Mouse (Mus musculus): ENCODE data around the gene Mgll. TPM values are rescaled to one million over a fixed set of nuclear protein-coding genes. Genes with fewer than 3 reads are reported as not detected.

Mgll gene
- polyA plus RNA-seq, 1 experiment from 2014 or later = 29.9 TPM

DNA sequence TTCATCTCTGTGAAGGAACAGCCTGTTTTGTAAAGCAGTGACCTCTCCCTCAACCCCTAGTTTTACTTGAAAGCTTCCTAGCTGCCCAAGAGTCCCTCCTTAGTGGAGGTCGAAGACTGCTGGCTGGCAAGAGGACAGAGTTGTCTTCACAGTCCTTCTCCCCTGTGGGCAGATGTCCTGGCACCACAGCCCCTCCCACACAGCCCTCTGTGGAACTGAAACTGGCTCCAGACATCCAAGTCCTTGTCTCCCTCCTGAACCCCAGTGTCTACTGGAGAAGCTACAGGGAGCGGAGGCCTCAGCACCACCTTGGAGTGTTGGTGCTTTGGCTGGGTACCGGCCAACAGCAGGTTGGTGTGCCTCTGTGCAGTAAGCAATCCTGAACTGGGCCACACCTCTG lies 91.3 kb downstream of the Mgll start:
- no peak for ATAC-seq (ENCODE audit: low FRiP score, low TSS enrichment)
- H3K4me1 ChIP-seq (ENCODE audit: control insufficient read depth, insufficient read depth, low read length) = peaks cover 8% of the 10 kb centered on the region; the same call in 1 of the 2 replicates
- no peaks in the 10 kb centered on the region for H3K27me3 ChIP-seq (ENCODE audit: control insufficient read depth, insufficient read depth, low read length)
- H3K4me3 ChIP-seq (ENCODE audit: low read length) = no peak overlapping the region
- no peaks in the 10 kb centered on the region for H3K36me3 ChIP-seq (ENCODE audit: control insufficient read depth, insufficient read depth, low read length)
- H3K9me3 ChIP-seq (ENCODE audit: control insufficient read depth, low read length) = no peaks in the 10 kb centered on the region
- WGBS = 90% methylated on average over 3 of the region's 3 CpGs
- H3K4me2 ChIP-seq (replicated peaks; ENCODE audit: low read depth, low read length) = no peak overlapping the region
- no peak overlapping the region for H3K9ac ChIP-seq (ENCODE audit: low read depth, low read length)
- H3K27ac ChIP-seq (ENCODE audit: low read depth, low read length) = no peak overlapping the region

DNA sequence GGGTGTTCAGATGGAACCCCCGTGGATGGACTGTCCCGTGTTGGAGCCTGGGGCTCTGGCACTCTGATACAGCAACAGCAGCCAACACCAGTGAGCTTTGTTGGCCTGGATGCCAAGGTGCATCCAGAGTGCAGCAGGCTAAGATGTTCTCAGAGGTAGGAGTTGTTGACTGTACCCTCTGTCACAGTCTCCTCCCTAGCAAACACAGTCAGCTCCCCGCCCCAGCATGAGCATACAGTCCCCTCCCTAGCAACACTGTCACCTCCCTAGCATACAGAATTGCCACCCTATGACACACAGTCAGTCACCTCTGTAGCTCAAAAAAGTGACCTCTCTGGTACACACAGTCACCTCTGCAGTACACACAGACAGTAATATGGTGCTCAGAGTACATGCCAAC lies 92.7 kb downstream of the Mgll start:
- no peaks in the 10 kb centered on the region for H3K9me3 ChIP-seq (ENCODE audit: control insufficient read depth, low read length)
- ATAC-seq (ENCODE audit: low FRiP score, low TSS enrichment) = no peak
- WGBS = 78% methylated on average over 3 of the region's 3 CpGs
- H3K27me3 ChIP-seq (ENCODE audit: control insufficient read depth, insufficient read depth, low read length) = no peaks in the 10 kb centered on the region
- H3K4me2 ChIP-seq (replicated peaks; ENCODE audit: low read depth, low read length) = no peak overlapping the region
- no peak overlapping the region for H3K9ac ChIP-seq (ENCODE audit: low read depth, low read length)
- no peaks in the 10 kb centered on the region for H3K36me3 ChIP-seq (ENCODE audit: control insufficient read depth, insufficient read depth, low read length)
- H3K4me3 ChIP-seq (ENCODE audit: low read length) = no peak overlapping the region
- H3K4me1 ChIP-seq (ENCODE audit: control insufficient read depth, insufficient read depth, low read length) = peaks cover 11% of the 10 kb centered on the region; the same call in 1 of the 2 replicates
- no peak overlapping the region for H3K27ac ChIP-seq (ENCODE audit: low read depth, low read length)

DNA sequence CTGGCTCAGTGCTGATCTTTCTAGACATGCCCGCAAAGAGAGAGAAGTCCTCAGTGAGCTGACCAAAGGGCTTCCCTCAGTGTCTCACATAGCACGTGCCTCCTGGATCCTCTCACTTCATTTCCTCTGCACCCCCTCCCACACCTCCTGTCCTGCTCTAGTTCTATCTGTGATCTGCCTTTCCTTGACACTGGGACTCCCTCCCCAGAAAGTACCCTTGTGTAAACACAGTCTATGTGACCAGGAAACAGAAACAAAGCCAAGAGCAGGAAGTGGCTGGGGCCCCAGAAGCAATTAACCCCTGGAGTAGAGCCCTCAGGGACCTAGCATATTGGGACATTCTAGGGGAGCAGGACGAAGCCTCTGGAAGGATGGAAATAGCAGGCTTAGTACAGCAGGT lies 96.6 kb downstream of the Mgll start:
- Histone ChIP-seq H3K4me1 (ENCODE audit: control insufficient read depth, insufficient read depth, low read length) (peaks cover 11% of the 10 kb centered on the region; the same call in 1 of the 2 replicates), H3K4me2 (replicated peaks; ENCODE audit: low read depth, low read length) (no peak overlapping the region), H3K4me3 (ENCODE audit: low read length) (no peak overlapping the region), H3K27ac (ENCODE audit: low read depth, low read length) (no peak overlapping the region), H3K9me3 (ENCODE audit: control insufficient read depth, low read length) (no peaks in the 10 kb centered on the region), H3K9ac (ENCODE audit: low read depth, low read length) (no peak overlapping the region), H3K36me3 (ENCODE audit: control insufficient read depth, insufficient read depth, low read length) (no peaks in the 10 kb centered on the region), H3K27me3 (ENCODE audit: control insufficient read depth, insufficient read depth, low read length) (no peaks in the 10 kb centered on the region)
- no peak for ATAC-seq (ENCODE audit: low FRiP score, low TSS enrichment)
- WGBS = 29% methylated on average over 3 of the region's 3 CpGs

DNA sequence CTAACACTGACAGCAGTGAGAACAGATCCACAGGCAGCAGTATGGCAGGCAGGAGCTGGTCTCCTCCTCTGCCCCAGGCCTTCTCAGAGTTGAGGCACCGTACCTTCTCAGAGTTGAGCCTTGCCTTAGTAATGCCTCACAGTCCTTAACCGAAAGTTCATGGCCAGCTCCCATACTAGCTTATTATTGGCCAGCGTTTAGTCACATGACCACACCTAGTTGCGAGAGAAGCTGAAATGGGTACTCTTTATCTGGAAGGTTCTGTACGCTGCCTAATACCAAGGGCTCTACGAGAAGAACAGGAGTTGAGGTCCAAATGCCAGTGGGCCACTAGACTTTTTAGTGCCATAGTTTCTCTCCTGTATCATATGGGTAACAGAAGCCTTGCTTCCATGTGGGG lies 97.1 kb downstream of the Mgll start:
- Histone ChIP-seq H3K27ac (ENCODE audit: low read depth, low read length) (no peak overlapping the region), H3K4me1 (ENCODE audit: control insufficient read depth, insufficient read depth, low read length) (peaks cover 14% of the 10 kb centered on the region; the same call in 1 of the 2 replicates), H3K27me3 (ENCODE audit: control insufficient read depth, insufficient read depth, low read length) (no peaks in the 10 kb centered on the region), H3K9ac (ENCODE audit: low read depth, low read length) (no peak overlapping the region), H3K36me3 (ENCODE audit: control insufficient read depth, insufficient read depth, low read length) (no peaks in the 10 kb centered on the region), H3K9me3 (ENCODE audit: control insufficient read depth, low read length) (no peaks in the 10 kb centered on the region), H3K4me2 (replicated peaks; ENCODE audit: low read depth, low read length) (no peak overlapping the region), H3K4me3 (ENCODE audit: low read length) (no peak overlapping the region)
- no peak for ATAC-seq (ENCODE audit: low FRiP score, low TSS enrichment)
- 94% methylated on average over 6 of the region's 6 CpGs for WGBS

- no peak overlapping the region for H3K27ac ChIP-seq (ENCODE audit: low read depth, low read length)
- ATAC-seq (ENCODE audit: low FRiP score, low TSS enrichment) = no peak
Measured at GRCm38 (mm10) chr6:88821901-88822300, 97.7 kb downstream of the Mgll start.

GRCm38 (mm10) chr6:88824183-88824582 lies 100.0 kb downstream of the Mgll start:
- no peak overlapping the region for H3K4me2 ChIP-seq (replicated peaks; ENCODE audit: low read depth, low read length)
- no peak overlapping the region for H3K9ac ChIP-seq (ENCODE audit: low read depth, low read length)
- H3K9me3 ChIP-seq (ENCODE audit: control insufficient read depth, low read length) = no peaks in the 10 kb centered on the region
- no peak overlapping the region for H3K27ac ChIP-seq (ENCODE audit: low read depth, low read length)
- peaks cover 28% of the 10 kb centered on the region; the same call in 1 of the 2 replicates for H3K4me1 ChIP-seq (ENCODE audit: control insufficient read depth, insufficient read depth, low read length)
- WGBS = 73% methylated on average over 7 of the region's 7 CpGs
- no peak overlapping the region for H3K4me3 ChIP-seq (ENCODE audit: low read length)
- ATAC-seq (ENCODE audit: low FRiP score, low TSS enrichment) = no peak
- no peaks in the 10 kb centered on the region for H3K27me3 ChIP-seq (ENCODE audit: control insufficient read depth, insufficient read depth, low read length)
- H3K36me3 ChIP-seq (ENCODE audit: control insufficient read depth, insufficient read depth, low read length) = no peaks in the 10 kb centered on the region

More at GRCm38 (mm10) chr6:88821901-88822300, 97.7 kb downstream of the Mgll start:
- Histone ChIP-seq H3K4me3 (ENCODE audit: low read length) (no peak overlapping the region), H3K4me1 (ENCODE audit: control insufficient read depth, insufficient read depth, low read length) (peaks cover 19% of the 10 kb centered on the region; the same call in 1 of the 2 replicates), H3K36me3 (ENCODE audit: control insufficient read depth, insufficient read depth, low read length) (no peaks in the 10 kb centered on the region), H3K9ac (ENCODE audit: low read depth, low read length) (no peak overlapping the region), H3K4me2 (replicated peaks; ENCODE audit: low read depth, low read length) (no peak overlapping the region), H3K9me3 (ENCODE audit: control insufficient read depth, low read length) (no peaks in the 10 kb centered on the region), H3K27me3 (ENCODE audit: control insufficient read depth, insufficient read depth, low read length) (no peaks in the 10 kb centered on the region)
- 67% methylated on average over 11 of the region's 11 CpGs for WGBS

GRCm38 (mm10) chr6:88826088-88826487 lies 101.9 kb downstream of the Mgll start:
- Histone ChIP-seq H3K4me1 (ENCODE audit: control insufficient read depth, insufficient read depth, low read length) (peaks cover 23% of the 10 kb centered on the region; the same call in 1 of the 2 replicates), H3K27me3 (ENCODE audit: control insufficient read depth, insufficient read depth, low read length) (no peaks in the 10 kb centered on the region), H3K9ac (ENCODE audit: low read depth, low read length) (no peak overlapping the region), H3K4me3 (ENCODE audit: low read length) (no peak overlapping the region), H3K27ac (ENCODE audit: low read depth, low read length) (no peak overlapping the region), H3K9me3 (ENCODE audit: control insufficient read depth, low read length) (no peaks in the 10 kb centered on the region), H3K4me2 (replicated peaks; ENCODE audit: low read depth, low read length) (no peak overlapping the region), H3K36me3 (ENCODE audit: control insufficient read depth, insufficient read depth, low read length) (no peaks in the 10 kb centered on the region)
- no peak for ATAC-seq (ENCODE audit: low FRiP score, low TSS enrichment)
- 43% methylated on average over 3 of the region's 3 CpGs for WGBS

DNA sequence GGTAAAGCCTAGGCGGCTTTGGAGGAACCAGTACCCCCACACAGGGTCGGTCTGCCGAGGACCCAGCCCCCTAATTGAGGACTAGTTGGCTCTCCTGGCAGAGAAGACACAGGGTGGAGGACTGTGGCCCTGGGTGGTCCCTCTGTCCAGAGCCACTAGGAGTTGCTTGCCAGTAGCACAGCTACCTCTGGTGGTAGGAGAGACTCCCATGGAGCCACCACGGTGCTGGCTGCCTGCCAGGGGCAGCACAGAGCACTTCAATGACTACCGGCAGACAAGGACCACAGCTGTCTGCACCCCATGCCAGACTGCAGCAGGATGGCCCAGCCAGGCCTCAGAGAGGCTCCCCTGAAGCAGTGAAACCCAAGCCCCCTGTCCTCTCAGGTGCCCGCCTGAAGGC lies 102.3 kb downstream of the Mgll start:
- Histone ChIP-seq H3K4me1 (ENCODE audit: control insufficient read depth, insufficient read depth, low read length) (0 out of 2 replicates have a peak, but pooled peaks cover 21% of the 10 kb centered on the region), H3K36me3 (ENCODE audit: control insufficient read depth, insufficient read depth, low read length) (no peaks in the 10 kb centered on the region), H3K9ac (ENCODE audit: low read depth, low read length) (0 out of 2 replicates have a peak overlapping the region, but pooled peaks have one; percentile 28), H3K27ac (ENCODE audit: low read depth, low read length) (no peak overlapping the region), H3K4me2 (replicated peaks; ENCODE audit: low read depth, low read length) (no peak overlapping the region), H3K27me3 (ENCODE audit: control insufficient read depth, insufficient read depth, low read length) (no peaks in the 10 kb centered on the region), H3K4me3 (ENCODE audit: low read length) (no peak overlapping the region), H3K9me3 (ENCODE audit: control insufficient read depth, low read length) (no peaks in the 10 kb centered on the region)
- 25% methylated on average over 6 of the region's 6 CpGs for WGBS
- peak; percentile 82 for ATAC-seq (ENCODE audit: low FRiP score, low TSS enrichment)

DNA sequence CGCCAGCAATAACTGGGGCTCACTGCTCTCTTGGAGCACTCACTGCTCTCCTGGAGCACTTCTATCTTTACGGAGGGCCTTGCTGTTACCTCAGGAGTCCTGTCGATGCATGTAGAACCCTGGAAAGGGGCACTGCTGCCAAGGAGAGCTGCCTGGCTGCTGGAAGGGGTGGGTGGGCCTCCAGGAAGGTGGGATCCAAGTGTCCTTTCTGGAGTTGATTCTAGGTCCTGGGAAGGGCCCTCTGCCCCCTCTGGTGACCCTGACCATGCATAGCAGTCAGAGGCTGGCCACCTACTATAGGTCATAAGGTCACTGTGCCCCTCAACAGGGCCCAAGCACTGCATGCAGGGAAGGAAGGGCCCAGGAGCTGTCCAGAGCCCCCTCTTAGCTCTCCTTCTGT lies 102.8 kb downstream of the Mgll start:
- Histone ChIP-seq H3K27me3 (ENCODE audit: control insufficient read depth, insufficient read depth, low read length) (no peaks in the 10 kb centered on the region), H3K9me3 (ENCODE audit: control insufficient read depth, low read length) (no peaks in the 10 kb centered on the region), H3K27ac (ENCODE audit: low read depth, low read length) (no peak overlapping the region), H3K36me3 (ENCODE audit: control insufficient read depth, insufficient read depth, low read length) (no peaks in the 10 kb centered on the region), H3K4me3 (ENCODE audit: low read length) (no peak overlapping the region), H3K4me1 (ENCODE audit: control insufficient read depth, insufficient read depth, low read length) (0 out of 2 replicates have a peak, but pooled peaks cover 21% of the 10 kb centered on the region), H3K4me2 (replicated peaks; ENCODE audit: low read depth, low read length) (no peak overlapping the region), H3K9ac (ENCODE audit: low read depth, low read length) (peak overlapping the region; percentile 28; the same call in 1 of the 2 replicates)
- no peak for ATAC-seq (ENCODE audit: low FRiP score, low TSS enrichment)
- 69% methylated on average over 3 of the region's 3 CpGs for WGBS
